Mouse (Mus musculus) lung, adult 2 months (tissue): ENCODE results near the gene Ap2m1.

ENCODE experiments used
- CTCF ChIP-seq: fragments of 200-500 bp; IDR thresholded peaks from 2 replicates; pipeline ENCODE4 v1.5.1; 2011; ENCODE audit warnings: mild to moderate bottlenecking, low read length, control low read depth; ENCODE audit not compliant: insufficient read depth
- POLR2A ChIP-seq: fragments of 200-500 bp; IDR thresholded peaks from 2 replicates; pipeline ENCODE4 v1.6.1; 2011; ENCODE audit warnings: low read depth, mild to moderate bottlenecking, control low read depth, low read length, borderline replicate concordance; ENCODE audit errors: extremely low read depth

DNA sequence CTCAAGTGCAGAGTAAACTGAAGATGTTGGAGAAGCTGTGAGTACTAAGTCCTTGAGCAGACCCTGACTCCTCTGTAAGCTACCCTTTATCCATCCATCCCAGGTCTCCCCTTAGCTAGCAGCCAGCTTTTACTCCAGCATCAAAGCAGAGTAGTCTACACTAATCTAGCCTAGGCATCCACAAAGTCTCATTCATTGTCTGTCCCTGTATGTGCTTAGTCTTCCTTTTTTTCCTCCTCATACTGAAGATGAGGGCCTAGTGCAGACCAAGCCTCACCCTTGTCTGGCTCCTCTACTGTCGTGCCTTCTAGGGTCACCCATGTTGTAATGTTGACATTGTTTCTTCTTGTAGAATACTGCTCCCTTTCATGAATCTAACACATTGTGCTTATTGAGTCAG, 17.3 kb downstream of the Ap2m1 start:
- no peak for TF ChIP-seq POLR2A
- no peak for TF ChIP-seq CTCF
